Mouse (Mus musculus) layer of hippocampus, adult 2 months (tissue): ENCODE measurements around the gene Gm960. TPM values are rescaled to one million over a fixed set of nuclear protein-coding genes. Genes with fewer than 3 reads are reported as not detected.

Experiments
- DNase-seq, 2 experiments: peaks; one replicate each; pipeline ENCODE4 v3.0.0; 2022; ENCODE audit warnings: low spot score in 2 of 2
- H3K27ac ChIP-seq: fragments of 200-600 bp; 2 replicates; pipeline ENCODE4 v1.8.1; 2022
- H3K4me3 ChIP-seq: fragments of 200-600 bp; 2 replicates; pipeline ENCODE4 v1.8.1; 2022; ENCODE audit warnings: mild to moderate bottlenecking
- CTCF ChIP-seq: fragments of 200-600 bp; conservative IDR thresholded peaks from 2 replicates; pipeline ENCODE4 v1.8.1; 2022; ENCODE audit warnings: antibody characterized with exemption, mild to moderate bottlenecking, moderate library complexity
- total RNA-seq, 2 experiments: library from RNA; stranded (reverse); gene quantifications; 2 replicates each; pipeline ENCODE4 v1.2.3; 2021

The Gm960 gene
- total RNA-seq, 2 experiments from 2014 or later = 1.2 to 2.5 TPM

DNA sequence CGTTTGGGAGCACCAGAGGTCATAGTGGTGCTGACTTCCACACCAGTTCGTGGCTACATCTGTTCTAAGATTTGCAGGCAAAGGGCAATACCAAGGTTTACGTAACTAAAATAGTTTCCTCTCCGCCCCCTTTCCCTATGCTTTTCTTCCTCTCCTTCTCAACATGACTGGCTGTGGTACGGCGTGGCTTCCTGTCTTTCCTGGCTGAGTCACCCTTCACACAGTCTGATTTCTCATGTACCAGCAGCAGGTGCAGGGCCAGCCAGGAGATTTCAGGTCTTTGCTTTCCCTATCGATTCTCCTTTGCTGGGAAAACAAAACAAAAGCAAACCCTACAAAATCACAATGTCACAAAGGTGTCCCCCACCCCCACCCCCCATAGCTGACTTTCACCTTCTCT, 2.8 kb upstream of the Gm960 start:
- Histone ChIP-seq H3K4me3 (no peak overlapping the region), H3K27ac (no peak overlapping the region)
- no peak for TF ChIP-seq CTCF
- no peak for DNase-seq

DNA sequence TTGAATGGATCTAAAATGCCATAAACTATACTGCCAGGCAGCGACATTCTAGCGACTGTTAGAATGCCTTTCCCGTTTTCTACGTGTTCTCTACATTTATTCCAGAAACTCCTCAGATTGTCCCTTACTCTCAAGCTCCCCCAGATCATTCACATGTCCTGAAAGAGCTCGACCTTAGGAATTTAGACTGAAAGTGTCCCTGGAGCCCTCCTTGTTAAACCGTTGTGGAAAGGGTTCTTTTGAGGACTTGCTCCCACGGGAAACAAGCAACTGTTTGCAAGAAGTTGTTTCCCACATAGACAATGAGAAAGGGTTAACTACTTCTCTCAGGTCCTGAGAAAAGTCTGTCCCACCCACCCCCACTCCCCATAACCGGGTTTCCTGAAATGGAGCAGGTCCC, 2.2 kb upstream of the Gm960 start:
- no peak overlapping the region for H3K27ac ChIP-seq
- no peak for DNase-seq

GRCm38 (mm10) chr19:4699821-4700220, 1.4 kb upstream of the Gm960 start:
- peak overlapping the region; percentile 97; the same call in 1 of the 2 replicates for H3K27ac ChIP-seq
- TF ChIP-seq CTCF = no peak

More for the DNA sequence above, 2.2 kb upstream of the Gm960 start:
- TF ChIP-seq CTCF = no peak
- H3K4me3 ChIP-seq = no peak overlapping the region

GRCm38 (mm10) chr19:4698856-4699255, 388 bp upstream of the Gm960 start:
- peak in 1 of 2 experiments; percentile 21 for DNase-seq
- H3K4me3 ChIP-seq = peak overlapping the region; percentile 64
- no peak for TF ChIP-seq CTCF
- H3K27ac ChIP-seq = peak overlapping the region; percentile 97

More at GRCm38 (mm10) chr19:4699821-4700220, 1.4 kb upstream of the Gm960 start:
- H3K4me3 ChIP-seq = no peak overlapping the region
- no peak for DNase-seq

DNA sequence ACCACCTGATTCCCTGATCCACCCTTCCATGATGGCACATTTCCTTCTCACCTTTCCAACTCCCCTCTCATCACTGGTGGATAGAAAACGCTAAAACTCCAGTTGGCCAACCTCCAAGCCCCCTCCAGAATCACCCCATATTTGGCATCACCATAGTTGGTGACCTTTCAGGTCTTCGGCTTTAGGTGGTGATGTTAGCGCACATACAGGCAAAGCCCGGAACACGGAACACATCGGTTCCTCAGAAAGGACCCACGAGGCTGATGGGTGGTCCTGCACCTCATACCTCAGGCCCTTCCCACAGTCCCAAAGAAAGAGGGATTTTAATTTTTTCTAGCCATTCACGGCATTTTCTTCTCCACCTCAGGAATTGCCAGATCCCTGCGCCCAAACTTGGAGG, 747 bp downstream of the Gm960 start:
- no peak for TF ChIP-seq CTCF
- Histone ChIP-seq H3K4me3 (peak overlapping the region; percentile 64), H3K27ac (peak overlapping the region; percentile 97)
- DNase-seq = no peak

GRCm38 (mm10) chr19:4697121-4697520, 1.3 kb downstream of the Gm960 start:
- no peak for DNase-seq
- Histone ChIP-seq H3K4me3 (no peak overlapping the region), H3K27ac (peak overlapping the region; percentile 97)
- TF ChIP-seq CTCF = no peak

DNA sequence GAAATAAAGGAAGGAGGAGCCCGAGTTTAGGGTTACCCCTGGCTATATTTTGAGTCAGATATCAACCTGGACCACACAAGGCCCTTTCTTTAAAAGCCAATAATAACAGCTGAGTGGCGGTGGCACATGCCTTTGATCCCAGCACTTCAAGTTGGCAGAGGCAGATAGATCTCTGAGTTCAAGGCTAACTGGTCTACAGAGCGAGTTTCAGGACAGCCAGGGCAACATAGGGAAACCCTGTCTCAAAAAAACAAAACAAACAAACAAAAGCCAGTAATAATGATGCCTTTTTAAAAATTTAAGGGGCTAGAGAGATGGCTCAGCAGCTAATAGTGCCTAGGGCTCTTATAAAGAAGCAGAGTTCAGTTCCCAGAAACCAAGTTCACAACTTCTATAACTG, 4.1 kb downstream of the Gm960 start:
- H3K27ac ChIP-seq = no peak overlapping the region
- H3K4me3 ChIP-seq = no peak overlapping the region
- TF ChIP-seq CTCF = no peak
- no peak for DNase-seq

DNA sequence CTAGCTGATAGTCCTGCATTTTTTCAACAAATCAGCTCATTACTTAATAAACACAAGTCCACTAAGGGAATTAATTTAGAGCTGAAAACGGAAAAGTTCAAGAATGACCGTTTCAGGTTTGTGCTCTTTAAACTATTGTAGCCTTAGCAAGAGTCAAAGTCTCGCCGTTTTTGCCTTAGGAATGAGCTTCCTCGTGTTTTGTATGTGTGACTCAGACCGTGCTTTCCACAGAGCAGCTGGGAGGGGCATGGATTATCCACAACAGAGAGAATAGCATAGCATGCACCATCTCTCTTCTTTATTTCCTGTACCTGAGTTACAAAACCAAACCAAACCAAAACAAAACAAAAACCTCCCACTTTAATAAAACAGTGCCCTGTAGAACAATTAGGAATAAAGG, 26.1 kb downstream of the Gm960 start:
- no peak overlapping the region for H3K27ac ChIP-seq
- DNase-seq = no peak
- TF ChIP-seq CTCF = no peak
- no peak overlapping the region for H3K4me3 ChIP-seq

DNA sequence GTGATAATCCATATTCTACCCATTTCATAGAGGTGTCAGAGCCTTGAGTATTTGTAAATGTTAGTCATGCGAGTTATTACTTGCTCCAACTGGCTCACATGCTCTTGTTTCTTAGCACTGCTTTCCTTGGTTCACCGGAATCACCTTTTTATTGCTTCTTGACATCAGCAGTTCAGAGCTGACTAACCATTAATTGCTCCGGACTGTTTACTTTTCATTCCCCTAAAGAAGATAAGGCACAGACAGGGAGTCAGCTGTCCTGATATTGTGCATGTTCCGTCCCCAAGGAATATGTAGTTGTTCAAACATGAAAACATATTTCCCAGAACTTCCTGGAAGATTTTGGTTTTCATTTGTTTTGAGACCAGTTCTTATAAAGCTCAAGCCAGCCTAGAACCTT, 27.7 kb downstream of the Gm960 start:
- TF ChIP-seq CTCF = no peak
- H3K4me3 ChIP-seq = no peak overlapping the region
- no peak for DNase-seq
- no peak overlapping the region for H3K27ac ChIP-seq

DNA sequence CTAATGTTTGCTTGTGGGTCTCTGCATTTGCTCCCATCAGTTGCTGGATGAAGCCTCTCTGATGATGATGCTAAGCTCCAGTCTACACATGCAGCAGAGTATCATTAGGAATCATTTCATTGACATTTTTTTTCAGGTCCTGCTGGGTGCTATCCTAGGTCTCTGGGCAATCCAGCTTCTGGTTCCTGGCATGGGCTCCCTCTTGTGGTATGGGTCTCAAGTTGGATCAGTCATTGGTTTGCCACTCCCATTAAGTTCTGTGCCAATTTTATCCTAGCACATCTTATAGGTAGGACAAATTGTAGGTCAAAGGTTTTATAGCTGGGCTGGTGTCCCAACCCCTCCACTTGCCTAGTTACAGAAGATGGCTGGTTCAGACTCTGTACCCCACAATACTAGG, 31.7 kb downstream of the Gm960 start:
- peak; percentile 54 for TF ChIP-seq CTCF
- no peak overlapping the region for H3K4me3 ChIP-seq
- DNase-seq = no peak
- H3K27ac ChIP-seq = no peak overlapping the region

DNA sequence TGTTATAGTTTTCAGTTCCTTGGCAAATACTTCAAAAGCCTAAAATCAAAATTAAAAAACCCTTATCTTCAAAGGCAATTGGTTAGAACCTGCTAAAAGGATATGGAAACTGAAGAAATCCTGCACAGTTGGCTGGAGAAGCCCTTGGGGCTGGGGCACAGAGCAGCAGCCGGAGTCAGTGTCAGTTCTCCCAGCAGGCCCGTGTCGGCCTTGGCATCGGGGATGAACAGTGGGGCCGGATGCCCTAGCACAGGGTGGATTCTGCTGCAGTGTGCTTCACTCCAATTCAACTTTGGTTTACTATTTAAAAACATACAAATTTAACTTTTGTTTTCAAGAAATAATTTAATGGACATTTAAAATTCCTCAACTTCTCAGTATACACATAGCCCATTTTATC, 40.3 kb downstream of the Gm960 start:
- no peak overlapping the region for H3K27ac ChIP-seq
- no peak overlapping the region for H3K4me3 ChIP-seq
- no peak for TF ChIP-seq CTCF
- no peak for DNase-seq

GRCm38 (mm10) chr19:4646917-4647492, 51.5 kb downstream of the Gm960 start:
- DNase-seq = peak in 1 of 2 experiments; percentile 56
- Histone ChIP-seq H3K4me3 (no peak overlapping the region; the same call in 1 of the 2 replicates), H3K27ac (peak overlapping the region; percentile 67)
- no peak for TF ChIP-seq CTCF

DNA sequence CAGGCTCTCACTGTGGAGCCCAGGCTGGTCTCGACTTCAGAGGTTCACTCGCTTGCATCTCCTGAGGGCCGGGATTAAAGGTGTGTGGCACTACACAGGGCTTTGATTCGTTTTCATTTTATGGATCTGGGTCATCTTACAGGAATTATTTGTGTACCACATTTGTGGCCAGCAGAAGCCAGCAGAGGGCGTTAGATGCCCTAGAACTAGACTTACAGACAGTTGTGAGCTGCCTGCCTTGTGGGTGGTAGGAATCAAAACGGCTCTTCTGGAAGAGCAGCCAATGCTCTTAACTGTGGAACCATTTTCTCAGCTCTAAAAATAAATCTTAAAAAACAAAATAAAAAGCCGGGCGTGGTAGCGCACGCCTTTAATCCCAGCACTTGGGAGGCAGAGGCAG, 54.2 kb downstream of the Gm960 start:
- Histone ChIP-seq H3K4me3 (no peak overlapping the region), H3K27ac (peak overlapping the region; percentile 51; the same call in 1 of the 2 replicates)
- TF ChIP-seq CTCF = peak; percentile 82
- peak; percentile 77 to 78 for DNase-seq

DNA sequence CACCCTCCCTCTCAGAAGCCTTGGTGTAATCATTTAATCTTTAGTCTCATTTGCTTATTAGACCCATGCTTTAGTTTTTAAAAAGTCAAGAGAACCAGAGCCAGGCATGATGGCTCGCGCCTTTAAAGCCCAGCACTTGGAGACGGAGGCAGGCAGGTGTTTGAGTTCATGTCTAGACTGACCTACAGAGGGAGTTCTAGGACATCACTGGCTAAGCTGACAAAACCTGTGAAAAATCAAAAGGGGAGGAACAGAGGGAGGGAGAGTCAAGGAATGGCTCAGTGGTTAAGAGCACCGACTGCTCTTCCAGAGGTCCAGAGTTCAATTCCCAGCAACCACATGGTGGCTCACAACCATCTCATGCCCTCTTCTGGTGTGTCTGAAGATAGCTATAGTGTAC, 62.5 kb downstream of the Gm960 start:
- no peak for DNase-seq
- peak; percentile 15; the same call in 1 of the 2 replicates for TF ChIP-seq CTCF
- H3K4me3 ChIP-seq = no peak overlapping the region
- no peak overlapping the region for H3K27ac ChIP-seq

- H3K27ac ChIP-seq = peak overlapping the region; percentile 46; the same call in 1 of the 2 replicates
- TF ChIP-seq CTCF = peak; percentile 94
- no peak overlapping the region for H3K4me3 ChIP-seq
- peak; percentile 69 to 80 for DNase-seq
Measured at GRCm38 (mm10) chr19:4628819-4629218, 69.6 kb downstream of the Gm960 start.
